Mouse (Mus musculus) small intestine, adult 2 months (tissue): ENCODE results near the gene Eaf1.
A peak's percentile ranks its signal among the peaks of the same experiment; 100 is the strongest.

Experiments used
- CTCF ChIP-seq: fragments of 200-500 bp; IDR thresholded peaks from 2 replicates; pipeline ENCODE4 v1.5.1; 2012; ENCODE audit warnings: low read depth, mild to moderate bottlenecking, control low read depth, inconsistent platforms, low read length, moderate library complexity, mixed read lengths; ENCODE audit not compliant: insufficient replicate concordance, insufficient read length; ENCODE audit errors: extremely low read depth
- POLR2A ChIP-seq: fragments of 200-500 bp; IDR thresholded peaks from 2 replicates; pipeline ENCODE4 v1.6.1; 2012; ENCODE audit warnings: low read depth, mild to moderate bottlenecking, control low read depth, inconsistent platforms, low read length, moderate library complexity

GRCm38 (mm10) chr14:31454849-31455566, 39.2 kb upstream of the Eaf1 start:
- peak; percentile 30; the same call in 1 of the 2 replicates for TF ChIP-seq CTCF
- TF ChIP-seq POLR2A, result no peak
